Mouse (Mus musculus): ENCODE measurements around the gene Lsm14b. TPM values are rescaled to one million over a fixed set of nuclear protein-coding genes. Genes with fewer than 3 reads are reported as not detected.

Lsm14b gene
- polyA plus RNA-seq, 1 experiment from 2014 or later: 0.86 TPM

- peaks cover 7% of the 10 kb centered on the region for H3K36me3 ChIP-seq (ENCODE audit: control insufficient read depth, insufficient read depth)
- no peaks in the 10 kb centered on the region for H3K27me3 ChIP-seq (ENCODE audit: control insufficient read depth, insufficient read depth, low read depth, low read length)
- no peak overlapping the region for H3K4me3 ChIP-seq (ENCODE audit: low read depth, low read length)
- no peaks in the 10 kb centered on the region for H3K9me3 ChIP-seq (replicated peaks; ENCODE audit: control insufficient read depth, low read length)
- WGBS (ENCODE audit: insufficient replicate concordance): 79% methylated on average over 11 of the region's 11 CpGs
- no peak overlapping the region for H3K9ac ChIP-seq (ENCODE audit: low read depth, low read length)
- ATAC-seq (ENCODE audit: low read depth): no peak
- no peak overlapping the region for H3K27ac ChIP-seq (ENCODE audit: low read length)
- H3K4me2 ChIP-seq (ENCODE audit: low read depth, low read length): no peak overlapping the region
- no peaks in the 10 kb centered on the region for H3K4me1 ChIP-seq (ENCODE audit: control insufficient read depth, low read depth, low read length)
These were observed 38.7 kb downstream of the Lsm14b start for GRCm38 (mm10) chr2:180063338-180064131.

GRCm38 (mm10) chr2:180069770-180070480, 45.1 kb downstream of the Lsm14b start:
- no peaks in the 10 kb centered on the region for H3K36me3 ChIP-seq (ENCODE audit: control insufficient read depth, insufficient read depth)
- peak overlapping the region; percentile 72 for H3K4me3 ChIP-seq (ENCODE audit: low read depth, low read length)
- 26% methylated on average over 20 of the region's 20 CpGs for WGBS (ENCODE audit: insufficient replicate concordance)
- peak; percentile 47 for ATAC-seq (ENCODE audit: low read depth)
- peak overlapping the region; percentile 78 for H3K4me2 ChIP-seq (ENCODE audit: low read depth, low read length)
- no peaks in the 10 kb centered on the region for H3K9me3 ChIP-seq (replicated peaks; ENCODE audit: control insufficient read depth, low read length)
- H3K9ac ChIP-seq (ENCODE audit: low read depth, low read length): peak overlapping the region; percentile 64
- H3K27me3 ChIP-seq (ENCODE audit: control insufficient read depth, insufficient read depth, low read depth, low read length): no peaks in the 10 kb centered on the region
- peaks cover 6% of the 10 kb centered on the region for H3K4me1 ChIP-seq (ENCODE audit: control insufficient read depth, low read depth, low read length)
- peak overlapping the region; percentile 62 for H3K27ac ChIP-seq (ENCODE audit: low read length)

GRCm38 (mm10) chr2:180070481-180071453, 46.0 kb downstream of the Lsm14b start, which contains the start of gene Mtg2:
TSS of gene Mtg2 (plus strand) at chr2:180070588.
- peak; percentile 96 for ATAC-seq (ENCODE audit: low read depth)
- H3K4me1 ChIP-seq (ENCODE audit: control insufficient read depth, low read depth, low read length): peaks cover 6% of the 10 kb centered on the region
- peak within 1 kb of the TSS; percentile 78 for H3K4me2 ChIP-seq (ENCODE audit: low read depth, low read length)
- no peaks in the 10 kb centered on the region for H3K9me3 ChIP-seq (replicated peaks; ENCODE audit: control insufficient read depth, low read length)
- peak within 1 kb of the TSS; percentile 62 for H3K27ac ChIP-seq (ENCODE audit: low read length)
- 5% methylated on average over 58 of the region's 58 CpGs for WGBS (ENCODE audit: insufficient replicate concordance)
- peak within 1 kb of the TSS; percentile 64 for H3K9ac ChIP-seq (ENCODE audit: low read depth, low read length)
- H3K27me3 ChIP-seq (ENCODE audit: control insufficient read depth, insufficient read depth, low read depth, low read length): no peaks in the 10 kb centered on the region
- no peaks in the 10 kb centered on the region for H3K36me3 ChIP-seq (ENCODE audit: control insufficient read depth, insufficient read depth)
- H3K4me3 ChIP-seq (ENCODE audit: low read depth, low read length): peak within 1 kb of the TSS; percentile 72

GRCm38 (mm10) chr2:180071671-180072070, 46.9 kb downstream of the Lsm14b start:
- H3K27ac ChIP-seq (ENCODE audit: low read length): no peak overlapping the region
- no peak overlapping the region for H3K9ac ChIP-seq (ENCODE audit: low read depth, low read length)
- H3K4me1 ChIP-seq (ENCODE audit: control insufficient read depth, low read depth, low read length): peaks cover 6% of the 10 kb centered on the region
- WGBS (ENCODE audit: insufficient replicate concordance): 72% methylated on average over 2 of the region's 2 CpGs
- H3K4me2 ChIP-seq (ENCODE audit: low read depth, low read length): no peak overlapping the region
- no peaks in the 10 kb centered on the region for H3K36me3 ChIP-seq (ENCODE audit: control insufficient read depth, insufficient read depth)
- no peak overlapping the region for H3K4me3 ChIP-seq (ENCODE audit: low read depth, low read length)
- ATAC-seq (ENCODE audit: low read depth): no peak
- H3K27me3 ChIP-seq (ENCODE audit: control insufficient read depth, insufficient read depth, low read depth, low read length): no peaks in the 10 kb centered on the region
- no peaks in the 10 kb centered on the region for H3K9me3 ChIP-seq (replicated peaks; ENCODE audit: control insufficient read depth, low read length)

- Histone ChIP-seq H3K9me3 (replicated peaks; ENCODE audit: control insufficient read depth, low read length) (no peaks in the 10 kb centered on the region), H3K4me2 (ENCODE audit: low read depth, low read length) (no peak overlapping the region), H3K4me3 (ENCODE audit: low read depth, low read length) (no peak overlapping the region), H3K9ac (ENCODE audit: low read depth, low read length) (no peak overlapping the region), H3K27ac (ENCODE audit: low read length) (no peak overlapping the region), H3K36me3 (ENCODE audit: control insufficient read depth, insufficient read depth) (no peaks in the 10 kb centered on the region), H3K27me3 (ENCODE audit: control insufficient read depth, insufficient read depth, low read depth, low read length) (no peaks in the 10 kb centered on the region), H3K4me1 (ENCODE audit: control insufficient read depth, low read depth, low read length) (peaks cover 6% of the 10 kb centered on the region)
- no peak for ATAC-seq (ENCODE audit: low read depth)
- WGBS (ENCODE audit: insufficient replicate concordance): 79% methylated on average over 7 of the region's 7 CpGs
These were observed 48.1 kb downstream of the Lsm14b start for GRCm38 (mm10) chr2:180072886-180073285.

- Histone ChIP-seq H3K4me1 (ENCODE audit: control insufficient read depth, low read depth, low read length) (no peaks in the 10 kb centered on the region), H3K9ac (ENCODE audit: low read depth, low read length) (no peak overlapping the region), H3K4me3 (ENCODE audit: low read depth, low read length) (no peak overlapping the region), H3K4me2 (ENCODE audit: low read depth, low read length) (no peak overlapping the region), H3K27me3 (ENCODE audit: control insufficient read depth, insufficient read depth, low read depth, low read length) (no peaks in the 10 kb centered on the region), H3K27ac (ENCODE audit: low read length) (no peak overlapping the region), H3K9me3 (replicated peaks; ENCODE audit: control insufficient read depth, low read length) (no peaks in the 10 kb centered on the region), H3K36me3 (ENCODE audit: control insufficient read depth, insufficient read depth) (no peaks in the 10 kb centered on the region)
- 70% methylated on average over 3 of the region's 3 CpGs for WGBS (ENCODE audit: insufficient replicate concordance)
- ATAC-seq (ENCODE audit: low read depth): no peak
These were observed 52.8 kb downstream of the Lsm14b start for GRCm38 (mm10) chr2:180077622-180078021.

GRCm38 (mm10) chr2:180080680-180081079, 55.9 kb downstream of the Lsm14b start:
- H3K27me3 ChIP-seq (ENCODE audit: control insufficient read depth, insufficient read depth, low read depth, low read length): no peaks in the 10 kb centered on the region
- H3K36me3 ChIP-seq (ENCODE audit: control insufficient read depth, insufficient read depth): no peaks in the 10 kb centered on the region
- no peak overlapping the region for H3K9ac ChIP-seq (ENCODE audit: low read depth, low read length)
- no peaks in the 10 kb centered on the region for H3K4me1 ChIP-seq (ENCODE audit: control insufficient read depth, low read depth, low read length)
- ATAC-seq (ENCODE audit: low read depth): no peak
- no peak overlapping the region for H3K4me2 ChIP-seq (ENCODE audit: low read depth, low read length)
- H3K27ac ChIP-seq (ENCODE audit: low read length): no peak overlapping the region
- 77% methylated on average over 8 of the region's 8 CpGs for WGBS (ENCODE audit: insufficient replicate concordance)
- H3K4me3 ChIP-seq (ENCODE audit: low read depth, low read length): no peak overlapping the region
- no peaks in the 10 kb centered on the region for H3K9me3 ChIP-seq (replicated peaks; ENCODE audit: control insufficient read depth, low read length)

- WGBS (ENCODE audit: insufficient replicate concordance): 79% methylated on average over 10 of the region's 10 CpGs
These were observed 58.3 kb downstream of the Lsm14b start for GRCm38 (mm10) chr2:180083063-180083462.

More at GRCm38 (mm10) chr2:180083063-180083462, 58.3 kb downstream of the Lsm14b start:
- no peak for ATAC-seq (ENCODE audit: low read depth)
- Histone ChIP-seq H3K9ac (ENCODE audit: low read depth, low read length) (no peak overlapping the region), H3K36me3 (ENCODE audit: control insufficient read depth, insufficient read depth) (no peaks in the 10 kb centered on the region), H3K4me2 (ENCODE audit: low read depth, low read length) (no peak overlapping the region), H3K4me1 (ENCODE audit: control insufficient read depth, low read depth, low read length) (no peaks in the 10 kb centered on the region), H3K27ac (ENCODE audit: low read length) (no peak overlapping the region), H3K9me3 (replicated peaks; ENCODE audit: control insufficient read depth, low read length) (no peaks in the 10 kb centered on the region), H3K4me3 (ENCODE audit: low read depth, low read length) (no peak overlapping the region), H3K27me3 (ENCODE audit: control insufficient read depth, insufficient read depth, low read depth, low read length) (no peaks in the 10 kb centered on the region)

All from liver, embryonic 16.5 days (tissue).